Mouse (Mus musculus): Measurements from ENCODE around the gene Dusp23.

DNA sequence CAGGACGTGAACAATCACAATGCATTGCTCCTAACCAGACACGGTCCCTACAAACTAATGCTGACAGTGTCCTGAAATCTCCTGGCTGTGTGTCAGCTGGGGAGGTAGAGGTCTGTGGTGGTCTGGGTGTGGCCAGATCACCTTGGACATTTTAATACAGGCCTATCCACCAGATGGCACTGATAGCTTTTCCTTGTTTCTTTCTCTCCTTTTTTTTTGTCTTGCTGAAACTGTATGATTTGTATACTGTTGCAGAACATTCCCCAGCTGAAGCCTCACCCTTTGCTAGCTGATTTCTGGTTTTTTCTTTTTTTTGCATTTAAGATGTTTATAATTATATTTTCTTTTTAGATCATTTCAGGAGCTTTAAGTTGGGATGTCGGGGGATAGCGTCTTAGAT lies 5.0 kb upstream of the Dusp23 start:
- TF ChIP-seq CTCF (IDR thresholded peaks at IDR 0.05; ENCODE audit: control insufficient read depth, insufficient read depth, insufficient replicate concordance, low read depth, low read length) (no peak), POLR2A (IDR thresholded peaks at IDR 0.05; ENCODE audit: control insufficient read depth, low read depth, low read length) (no peak)

Data from testis, adult 2 months (tissue).